Mouse (Mus musculus): ENCODE measurements around the gene Pou2f2.
A peak's percentile ranks its signal among the peaks of the same experiment; 100 is the strongest.

DNA sequence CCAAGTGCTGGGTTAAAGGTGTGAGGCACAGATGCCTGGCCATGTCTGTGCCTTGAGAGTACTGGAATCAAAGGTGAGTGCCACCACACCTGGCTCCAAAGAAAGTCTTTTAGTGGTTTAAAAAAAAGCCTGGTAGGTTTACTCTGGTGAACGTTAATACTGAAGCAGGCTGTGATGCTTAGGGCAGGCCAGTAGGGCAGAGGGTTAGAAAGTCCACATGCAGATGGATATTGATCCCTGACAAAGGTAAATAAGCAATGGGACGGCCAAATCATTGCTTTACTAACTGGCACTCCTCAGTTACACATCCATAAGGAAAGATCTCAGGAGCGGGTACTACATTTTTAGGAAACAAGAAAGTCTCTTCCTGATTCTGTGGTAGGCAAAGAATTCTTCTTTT lies 126.9 kb downstream of the Pou2f2 start:
- 0 out of 2 replicates have a peak, but pooled peaks have one; percentile 22 for TF ChIP-seq CTCF (IDR thresholded peaks at IDR 0.05; ENCODE audit: low read depth)
- no peak for TF ChIP-seq EP300 (IDR thresholded peaks at IDR 0.05; ENCODE audit: low read depth)
